In genomic region chr8:94739829-94740228, GRCm38 (mm10) we compare ENCODE assay signal across 20 mouse cellular contexts. TPM values are rescaled to one million over a fixed set of nuclear protein-coding genes. Genes with fewer than 3 reads are reported as not detected.
"Had no signal": no experiment of that assay in that cellular context is flagged by ENCODE, and none has a peak within 500 bp of the region (broad histone marks: within the 10 kb centered on the region; RNA-seq: fewer than 3 reads in every experiment).

No protein-coding gene starts in this region.

- ATAC-seq: midbrain, embryonic 15.5 days had no signal

- H3K4me1 ChIP-seq: limb, embryonic 13.5 days; midbrain, embryonic 10.5 days; midbrain, embryonic 15.5 days; neural tube, embryonic 13.5 days had no signal

- H3K36me3 ChIP-seq: limb, embryonic 13.5 days; liver, embryonic 15.5 days; midbrain, embryonic 10.5 days; midbrain, embryonic 15.5 days; neural tube, embryonic 13.5 days had no signal

- H3K27me3 ChIP-seq: limb, embryonic 13.5 days; midbrain, embryonic 15.5 days; neural tube, embryonic 13.5 days had no signal

- DNase-seq: kidney, adult 18-20 months; kidney, postnatal 10 days; kidney, postnatal 4 days; left cerebral cortex, postnatal 4 days; lung, embryonic 14.5 days; lung, postnatal 10 days; lung, postnatal 4 days; right cerebral cortex, postnatal 14 days; thymus, adult 18-20 months; thymus, postnatal 14 days had no signal

- H3K9ac ChIP-seq: limb, embryonic 13.5 days; liver, embryonic 15.5 days; lung, embryonic 14.5 days; midbrain, embryonic 15.5 days; neural tube, embryonic 13.5 days had no signal

- H3K9me3 ChIP-seq: limb, embryonic 13.5 days; liver, embryonic 15.5 days; midbrain, embryonic 10.5 days; midbrain, embryonic 15.5 days had no signal

- H3K27ac ChIP-seq: layer of hippocampus, adult 2 months; limb, embryonic 13.5 days; liver, embryonic 15.5 days; midbrain, embryonic 10.5 days; midbrain, embryonic 15.5 days; neural tube, embryonic 13.5 days had no signal

- H3K4me2 ChIP-seq: limb, embryonic 13.5 days; liver, embryonic 15.5 days; lung, embryonic 14.5 days; midbrain, embryonic 15.5 days; neural tube, embryonic 13.5 days had no signal

- H3K4me3 ChIP-seq: layer of hippocampus, adult 2 months; limb, embryonic 13.5 days; liver, embryonic 15.5 days; midbrain, embryonic 10.5 days; midbrain, embryonic 15.5 days; neural tube, embryonic 13.5 days had no signal

RNA-seq across cellular contexts. Expression of gene Ccl22, which starts 5.6 kb away (rescaled TPM):
- total RNA-seq: left cerebral cortex, adult 18-20 months; left cerebral cortex, postnatal 4 days; megakaryocyte, adult 5-6 weeks had no signal
- polyA plus RNA-seq: kidney, embryonic 14.5 days; limb, embryonic 13.5 days; lung, embryonic 14.5 days; midbrain, embryonic 10.5 days; neural tube, embryonic 13.5 days; stomach, embryonic 14.5 days had no signal

RNA-seq across cellular contexts. Expression of gene Pllp, which starts 43.8 kb away (rescaled TPM):
- total RNA-seq: megakaryocyte, adult 5-6 weeks had no signal
